Mouse (Mus musculus) spleen, adult 2 months (tissue): ENCODE data around the gene Rims4.

ENCODE experiments used
- CTCF ChIP-seq: fragments of 200-500 bp; IDR thresholded peaks from 2 replicates; pipeline ENCODE4 v1.5.1; 2011; ENCODE audit warnings: mild to moderate bottlenecking, inconsistent platforms; ENCODE audit not compliant: insufficient read depth, insufficient read length, insufficient replicate concordance; ENCODE audit errors: extremely low read depth
- POLR2A ChIP-seq: fragments of 200-500 bp; IDR thresholded peaks from 2 replicates; pipeline ENCODE4 v1.6.1; 2011; ENCODE audit warnings: low read depth, low read length, inconsistent platforms

DNA sequence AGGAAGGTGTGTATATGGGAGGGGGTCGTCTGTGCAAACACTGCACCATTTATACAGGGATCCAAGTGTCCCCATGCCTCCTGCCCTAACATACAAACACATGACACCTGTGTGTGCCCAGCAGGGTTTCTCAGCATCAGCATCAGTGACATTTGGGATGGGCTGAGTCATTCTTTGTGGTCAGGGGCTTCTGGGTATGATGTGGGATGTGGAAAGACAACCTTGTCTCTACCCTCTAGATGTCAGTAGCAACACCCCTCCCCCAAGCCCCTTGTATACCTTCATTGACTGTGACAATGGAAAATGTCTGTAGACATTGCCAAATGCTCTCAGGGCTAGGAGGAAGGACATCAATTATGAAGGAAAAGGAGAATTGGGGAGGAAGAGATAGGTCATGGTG is 87.3 kb downstream of the Rims4 start:
- TF ChIP-seq CTCF (no peak), POLR2A (no peak)
